Mouse (Mus musculus) kidney, adult 2 months (tissue): ENCODE measurements at regions not wholly inside any gene's neighbourhood (a gene's known extent, or its start where the extent isn't known, plus 50 kb on each side); places are given as distances from the start of the nearest gene placed in this dataset.
A peak's percentile ranks its signal among the peaks of the same experiment; 100 is the strongest.

ENCODE experiments used
- CTCF ChIP-seq: fragments of 200-500 bp; conservative IDR thresholded peaks from 2 replicates; pipeline ENCODE4 v1.5.1; 2011; ENCODE audit warnings: low read depth, mild to moderate bottlenecking, control low read depth, low read length, moderate library complexity, mixed read lengths; ENCODE audit not compliant: insufficient read depth, insufficient read length
- POLR2A ChIP-seq: fragments of 200-500 bp; IDR thresholded peaks from one replicate; pipeline ENCODE4 v1.6.1; 2011; ENCODE audit warnings: low read depth, low read length, control low read depth

GRCm38 (mm10) chr12:110154225-110154962, 124.5 kb upstream of the Dio3 start:
- TF ChIP-seq CTCF = peak; percentile 65
- TF ChIP-seq POLR2A = no peak
